Mouse (Mus musculus): ENCODE results near the gene Ccdc169. TPM values are rescaled to one million over a fixed set of nuclear protein-coding genes. Genes with fewer than 3 reads are reported as not detected.

Ccdc169 gene
- polyA plus RNA-seq (2012; rRNA removed; ENCODE audit: low replicate concordance): not detected in 2 replicates

DNA sequence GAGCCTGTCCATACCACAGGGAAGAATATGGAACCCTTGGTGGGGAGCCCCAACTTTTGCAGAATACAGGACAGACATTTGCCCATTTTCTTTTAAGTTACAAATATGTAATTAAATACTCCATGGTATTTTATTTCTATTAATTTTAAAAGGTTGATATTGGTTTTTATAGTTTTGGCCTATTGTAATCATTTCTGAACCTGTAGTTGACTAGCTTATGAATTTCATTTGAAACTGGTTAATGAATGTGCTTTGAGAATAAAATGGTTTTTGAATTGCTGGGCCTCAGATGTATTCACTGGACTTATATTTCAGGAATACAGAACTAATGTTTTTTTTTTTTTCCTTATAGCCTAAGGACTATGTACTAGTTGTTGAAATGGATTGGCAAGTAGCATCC lies at the start of gene Ccdc169:
TSS of gene Ccdc169 (plus strand) at position 301 of the 400 bp plus-strand sequence.

GRCm38 (mm10) chr3:55111935-55112709 lies 25.0 kb upstream of the Ccdc169 start, which contains the start of gene Spg20:
Spg20 (plus strand) TSS chr3:55112108.

DNA sequence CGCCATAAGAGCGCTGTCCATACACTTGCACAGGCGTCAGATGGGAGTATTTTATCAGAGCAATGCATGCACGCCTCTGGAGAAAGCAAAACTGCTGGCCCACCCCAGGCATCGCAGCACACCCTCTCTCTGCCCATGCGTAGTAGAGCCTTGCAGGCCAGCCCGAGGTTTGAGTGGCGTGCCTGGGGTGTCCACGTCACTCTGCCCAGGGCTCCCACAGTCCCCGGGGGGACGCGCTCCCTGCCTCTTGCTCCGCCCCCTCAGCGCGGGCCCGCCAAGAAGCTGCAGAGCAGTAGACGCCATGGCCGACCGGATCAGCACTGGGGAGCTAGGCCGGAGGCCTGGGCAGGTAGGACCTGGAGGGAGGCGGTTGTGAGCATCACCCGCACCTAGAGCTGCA lies 44.6 kb downstream of the Ccdc169 start, which contains the start of gene Sohlh2:
TSS of gene Sohlh2 (plus strand) at position 263 of the 400 bp plus-strand sequence.

Other genes starting within 250 kb of the Ccdc169 start
- gene Sertm1, start 221.5 kb upstream of the Ccdc169 start, polyA plus RNA-seq (2012; rRNA removed; ENCODE audit: low replicate concordance): 0.50 and 1.7 TPM in 2 replicates
- 0.70 and 0.99 TPM in 2 replicates for gene Ccna1, start 81.8 kb upstream of the Ccdc169 start, polyA plus RNA-seq (2012; rRNA removed; ENCODE audit: low replicate concordance)
- gene Spg20, start 25.2 kb upstream of the Ccdc169 start, polyA plus RNA-seq (2012; rRNA removed; ENCODE audit: low replicate concordance): 9.5 and 9.8 TPM in 2 replicates
- not detected in 2 replicates for gene Sohlh2, start 44.7 kb downstream of the Ccdc169 start, polyA plus RNA-seq (2012; rRNA removed; ENCODE audit: low replicate concordance)
- gene Dclk1, start 105.0 kb downstream of the Ccdc169 start, polyA plus RNA-seq (2012; rRNA removed; ENCODE audit: low replicate concordance): 0.57 and 2.4 TPM in 2 replicates

Measured in duodenum, adult 2 months (tissue).